Mouse (Mus musculus) thymus, adult 2 months (tissue): ENCODE data around the gene Stk11.

Experiments
- CTCF ChIP-seq: fragments of 200-500 bp; IDR thresholded peaks from 2 replicates; pipeline ENCODE4 v1.5.1; 2012; ENCODE audit warnings: mild to moderate bottlenecking, control low read depth, low read length, moderate library complexity, borderline replicate concordance; ENCODE audit not compliant: control insufficient read depth, poor library complexity, insufficient read depth; ENCODE audit errors: extremely low read depth
- POLR2A ChIP-seq: fragments of 200-500 bp; IDR thresholded peaks from 2 replicates; pipeline ENCODE4 v1.6.1; 2012; ENCODE audit warnings: mild to moderate bottlenecking, low read length, control low read depth, moderate library complexity; ENCODE audit not compliant: control insufficient read depth, poor library complexity, insufficient read depth; ENCODE audit errors: extremely low read depth

DNA sequence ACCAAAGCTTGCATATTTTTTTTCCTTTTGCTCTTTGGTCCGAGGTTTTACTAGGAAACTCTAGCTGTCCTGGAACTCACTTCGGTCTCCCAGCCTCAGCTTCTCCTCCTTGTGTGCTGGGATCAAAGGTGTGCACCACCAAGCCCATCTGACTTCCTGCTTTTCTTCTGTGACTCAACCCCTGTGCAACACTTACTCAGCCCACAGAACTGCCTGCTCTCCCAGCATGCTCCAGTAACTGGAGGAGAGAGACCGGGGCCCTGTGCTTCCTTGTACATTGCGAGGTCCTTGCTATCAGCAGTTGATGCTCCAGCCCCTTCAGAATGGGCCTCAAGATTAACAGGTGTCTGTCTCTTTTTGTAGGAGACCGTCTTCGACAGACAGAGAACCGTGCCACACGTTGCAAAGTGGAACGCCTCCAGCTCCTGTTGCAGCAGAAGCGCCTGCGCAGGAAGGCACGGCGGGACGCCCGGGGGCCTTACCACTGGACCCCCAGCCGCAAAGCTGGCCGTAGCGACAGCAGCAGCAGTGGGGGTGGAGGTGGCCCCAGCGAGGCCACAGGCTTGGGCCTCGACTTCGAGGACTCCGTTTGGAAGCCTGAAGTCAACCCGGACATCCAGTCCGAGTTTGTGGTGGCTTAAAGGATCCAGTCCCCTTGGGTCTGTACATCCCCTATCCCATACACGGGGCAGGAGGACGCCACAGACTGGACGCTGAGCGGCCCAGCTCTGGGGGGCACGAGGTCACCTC, 40.6 kb downstream of the Stk11 start:
- TF ChIP-seq POLR2A (no peak), CTCF (no peak)
